In genomic region chr3:88142916-88143771, GRCm38 (mm10) we compare ENCODE assay signal across 8 mouse cellular contexts. TPM values are rescaled to one million over a fixed set of nuclear protein-coding genes. Genes with fewer than 3 reads are reported as not detected.
DNase-seq lines count a peak whose midpoint lies in the region; ATAC-seq and TF ChIP-seq lines count a peak whose summit lies in the region.

No protein-coding gene starts in this region.

- no peak for TF ChIP-seq CTCF in lung, adult 2 months (IDR thresholded peaks at IDR 0.05; ENCODE audit: insufficient read depth, low read length)

- H3K4me2 ChIP-seq in embryonic facial prominence, embryonic 12.5 days (replicated peaks): peak overlapping the region; percentile 89
- peak overlapping the region; percentile 94 for H3K4me2 ChIP-seq in neural tube, embryonic 15.5 days

- peaks cover 4% of the 10 kb centered on the region for H3K27me3 ChIP-seq in embryonic facial prominence, embryonic 12.5 days
- H3K27me3 ChIP-seq in neural tube, embryonic 15.5 days (replicated peaks): peaks cover 14% of the 10 kb centered on the region

- under 1% methylated on average over 33 of the region's 33 CpGs for WGBS in embryonic facial prominence, embryonic 12.5 days
- under 1% methylated on average over 33 of the region's 33 CpGs for whole genome bisulfite sequencing in lung, adult 2 months
- WGBS in neural tube, embryonic 15.5 days: under 1% methylated on average over 33 of the region's 33 CpGs

- peak; percentile 80; the same call in 1 of the 2 replicates for TF ChIP-seq POLR2A in lung, adult 2 months (IDR thresholded peaks at IDR 0.05; ENCODE audit: borderline replicate concordance, extremely low read depth, low read depth, low read length)

- DNase-seq in CD4-positive helper T cell, adult 2 months (ENCODE audit: low read depth, low spot score): peak; percentile 59
- peak; percentile 87 to 95 for DNase-seq in adrenal gland, adult (ENCODE audit: inconsistent age in 2 of 2, low spot score in 1 of 2)
- peak; percentile 85 to 88 for DNase-seq in heart, adult 9 months (ENCODE audit: low spot score in 2 of 2)
- DNase-seq in kidney, adult 9 months: peak; percentile 76
- peak; percentile 68 for DNase-seq in lung, adult 2 months
- peak; percentile 77 for DNase-seq in yolk sac, embryonic 10.5 days (ENCODE audit: low spot score)

- peak overlapping the region; percentile 70 for H3K4me3 ChIP-seq in embryonic facial prominence, embryonic 12.5 days
- peak overlapping the region; percentile 82 for H3K4me3 ChIP-seq in lung, adult 2 months (replicated peaks; ENCODE audit: extremely low read depth, low read depth, low read length)
- H3K4me3 ChIP-seq in neural tube, embryonic 15.5 days (replicated peaks): peak overlapping the region; percentile 82

- H3K27ac ChIP-seq in embryonic facial prominence, embryonic 12.5 days: peak overlapping the region; percentile 93
- H3K27ac ChIP-seq in neural tube, embryonic 15.5 days (replicated peaks): peak overlapping the region; percentile 98

- H3K4me1 ChIP-seq in embryonic facial prominence, embryonic 12.5 days: peaks cover 68% of the 10 kb centered on the region
- peaks cover 58% of the 10 kb centered on the region for H3K4me1 ChIP-seq in lung, adult 2 months (ENCODE audit: control insufficient read depth, insufficient read depth, low read length)
- H3K4me1 ChIP-seq in neural tube, embryonic 15.5 days: peaks cover 82% of the 10 kb centered on the region

- H3K9ac ChIP-seq in embryonic facial prominence, embryonic 12.5 days: peak overlapping the region; percentile 66
- peak overlapping the region; percentile 83 for H3K9ac ChIP-seq in neural tube, embryonic 15.5 days (replicated peaks)

- H3K9me3 ChIP-seq in embryonic facial prominence, embryonic 12.5 days: no peaks in the 10 kb centered on the region
- no peaks in the 10 kb centered on the region for H3K9me3 ChIP-seq in neural tube, embryonic 15.5 days (replicated peaks)

- ATAC-seq in embryonic facial prominence, embryonic 12.5 days (ENCODE audit: insufficient number of reproducible peaks, insufficient read depth, low FRiP score, low TSS enrichment): 0 out of 2 replicates have a peak, but pooled peaks have one; percentile 9
- peak; percentile 3; the same call in 1 of the 2 replicates for ATAC-seq in neural tube, embryonic 15.5 days (ENCODE audit: low FRiP score)

- H3K36me3 ChIP-seq in embryonic facial prominence, embryonic 12.5 days: no peaks in the 10 kb centered on the region
- no peaks in the 10 kb centered on the region for H3K36me3 ChIP-seq in neural tube, embryonic 15.5 days

RNA-seq across cellular contexts. Expression of gene Mef2d, which starts 1.0 kb away (rescaled TPM):
- polyA plus RNA-seq in embryonic facial prominence, embryonic 12.5 days (2016; fragmentation: Nextera tagmentation; extraction: Ambion mirVana): 16.9 and 17.7 TPM in 2 replicates
- polyA plus RNA-seq in lung, adult 2 months (2012; rRNA removed): 87.0 and 94.3 TPM in 2 replicates
- polyA plus RNA-seq in neural tube, embryonic 15.5 days (2015; fragmentation: Nextera tagmentation; extraction: Ambion mirVana): 14.3 and 20.3 TPM in 2 replicates

Comparison
In these comparisons a context has a peak if more than half of its experiments do, and no peak if none do; other contexts are left out.
1. Peak in every context shown above with its lines: DNase-seq, ATAC-seq, H3K4me3 ChIP-seq and H3K27ac ChIP-seq.